Mouse (Mus musculus): ENCODE results near the gene Epb41.

Epb41 gene

DNA sequence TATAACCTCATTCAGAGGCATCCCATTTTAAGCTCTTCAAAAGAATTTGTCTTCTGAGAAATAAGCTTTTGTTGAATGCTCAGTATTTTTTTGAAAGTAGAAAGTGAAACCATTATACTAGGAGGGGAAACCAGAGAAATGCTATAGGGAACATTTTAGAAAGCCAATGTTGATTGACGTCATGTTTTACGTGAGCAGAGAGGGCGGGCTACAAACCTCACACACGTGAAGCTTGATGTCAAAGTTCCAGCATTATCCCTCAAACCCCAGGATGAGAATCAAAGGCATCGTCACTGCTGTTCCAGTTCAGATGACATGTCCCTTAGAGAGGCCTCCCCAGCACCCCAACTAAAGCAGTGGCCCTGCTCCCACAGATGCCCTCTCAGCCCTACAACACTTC, 66.9 kb downstream of the Epb41 start:
- DNase-seq (ENCODE audit: low read depth, low spot score) = peak; percentile 86

DNA sequence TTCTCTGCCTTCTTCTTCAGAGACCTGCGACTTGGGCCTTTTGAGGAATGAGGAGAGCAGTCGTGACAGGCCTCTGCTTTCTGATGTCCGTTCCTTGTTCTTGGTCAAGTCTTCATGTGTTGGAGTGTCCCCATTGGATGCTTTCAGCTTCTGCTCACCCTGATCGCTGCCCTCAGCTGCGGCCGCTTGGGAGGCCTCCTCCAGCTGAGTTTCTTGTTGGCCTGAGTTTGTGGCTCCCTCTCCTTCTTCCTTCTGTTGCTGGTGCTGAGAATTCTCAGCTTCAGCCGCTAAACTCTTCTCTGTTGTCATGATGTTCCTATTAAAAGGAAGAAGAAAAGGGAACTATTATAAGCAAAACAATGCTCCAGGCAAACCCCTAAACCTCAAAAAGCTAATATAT, 68.0 kb downstream of the Epb41 start:
- DNase-seq (ENCODE audit: low read depth, low spot score) = no peak

DNA sequence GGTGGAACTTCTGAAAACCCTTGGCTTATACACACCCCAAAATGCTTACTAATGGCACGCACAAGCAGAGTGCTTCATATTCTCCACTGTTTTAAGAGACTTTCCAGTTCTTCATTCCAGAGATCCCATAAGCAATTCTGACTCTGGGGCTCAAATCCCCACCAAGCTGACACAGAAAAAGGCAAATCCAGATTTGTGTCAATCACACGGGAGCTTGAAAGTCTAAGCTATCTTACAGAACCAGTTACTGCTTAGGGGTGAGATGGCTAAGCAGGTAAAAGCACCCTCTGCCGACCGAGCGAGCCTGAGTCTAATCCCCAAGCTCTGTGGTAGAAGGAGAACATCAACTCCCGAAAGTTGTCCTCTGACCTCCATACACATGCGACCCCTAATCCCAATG, 76.5 kb downstream of the Epb41 start:
- DNase-seq (ENCODE audit: low read depth, low spot score) = no peak

DNA sequence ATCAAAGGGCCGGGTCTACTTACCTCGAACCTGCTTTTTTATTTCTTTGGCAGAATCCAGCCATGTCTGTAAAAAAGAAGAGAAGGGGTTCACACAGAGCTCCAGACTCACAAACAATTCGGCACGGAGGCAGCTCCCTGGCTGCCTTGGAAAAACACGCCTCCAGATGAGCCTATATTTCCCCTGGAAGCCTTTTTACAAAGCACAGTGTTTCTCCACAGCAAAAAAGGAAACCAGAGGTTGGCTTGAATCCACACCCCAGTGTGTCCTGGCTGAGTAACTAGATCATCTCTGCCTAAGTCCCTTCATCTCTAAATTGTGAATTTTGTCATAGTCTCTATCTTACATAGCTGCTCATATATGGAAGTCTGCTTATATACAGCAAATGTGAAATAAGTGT, 77.6 kb downstream of the Epb41 start:
- DNase-seq (ENCODE audit: low read depth, low spot score) = no peak

DNA sequence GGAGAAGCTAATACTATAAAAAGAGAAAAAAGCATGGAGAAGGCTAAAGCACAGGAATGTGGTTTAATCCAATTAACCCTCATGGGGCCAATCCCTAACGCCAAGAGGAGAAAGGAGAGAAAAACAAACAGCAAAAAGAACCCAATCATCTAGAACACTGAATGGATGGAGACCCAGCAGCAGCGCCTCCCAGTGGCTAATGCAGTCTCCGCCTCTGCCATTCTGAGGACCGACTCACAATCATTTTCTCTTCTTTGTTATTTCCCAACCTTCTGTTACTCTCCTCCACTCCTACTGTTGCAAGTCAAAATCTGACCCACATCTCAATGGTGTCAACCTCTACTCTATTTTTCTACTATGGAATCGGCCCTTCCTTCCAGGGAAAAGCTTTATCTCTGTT, 78.1 kb downstream of the Epb41 start:
- no peak for DNase-seq (ENCODE audit: low read depth, low spot score)

DNA sequence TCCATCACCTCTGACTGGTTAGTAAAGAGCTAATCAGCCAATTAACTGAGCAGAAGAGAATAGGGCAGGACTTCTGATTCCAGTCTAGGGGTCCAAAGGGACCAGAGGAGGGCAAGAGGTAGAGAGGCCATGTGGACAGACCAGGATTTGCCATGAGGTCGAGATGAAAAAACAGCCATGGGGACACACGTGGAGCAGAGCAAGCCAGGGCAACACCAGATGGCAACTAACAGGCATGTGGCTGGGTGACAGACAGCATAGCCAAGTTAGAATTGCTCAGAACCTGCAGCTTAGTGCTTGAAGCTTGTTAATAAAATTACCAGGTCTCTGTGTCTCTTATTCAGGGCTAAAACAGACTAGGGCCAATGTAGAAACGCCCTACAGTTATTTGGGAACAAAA, 81.3 kb downstream of the Epb41 start:
- no peak for DNase-seq (ENCODE audit: low read depth, low spot score)

DNA sequence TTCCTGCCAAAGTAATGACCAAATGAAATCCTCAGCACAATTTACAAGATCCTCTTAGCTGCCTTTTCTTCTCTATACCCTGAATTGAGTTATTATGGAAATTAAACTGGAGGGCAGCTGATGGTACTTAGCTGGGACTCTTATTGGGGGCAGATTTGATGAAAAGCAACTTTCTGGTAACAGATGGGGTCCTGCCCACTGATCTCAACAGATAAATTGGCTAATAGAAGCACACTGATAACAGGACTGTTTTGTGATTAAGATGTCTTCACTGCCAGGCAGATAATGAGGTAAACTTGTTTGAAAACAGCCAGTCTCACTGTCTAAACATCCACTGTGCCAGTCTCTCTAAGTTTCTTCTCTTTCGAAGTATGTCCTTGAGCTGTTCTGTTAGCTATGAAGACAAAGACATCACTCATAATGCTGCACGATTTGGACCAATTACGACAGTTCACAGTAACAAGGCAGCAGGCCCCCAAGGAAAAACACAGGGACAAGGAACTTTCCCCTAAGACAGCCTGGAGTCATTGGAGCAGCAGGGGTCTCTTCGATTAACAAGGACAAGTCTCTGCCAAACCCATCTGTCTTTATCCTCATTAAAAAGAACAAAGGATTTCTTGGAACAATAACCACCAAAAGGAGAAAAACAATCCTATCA, 92.1 kb downstream of the Epb41 start:
- no peak for DNase-seq (ENCODE audit: low read depth, low spot score)

DNA sequence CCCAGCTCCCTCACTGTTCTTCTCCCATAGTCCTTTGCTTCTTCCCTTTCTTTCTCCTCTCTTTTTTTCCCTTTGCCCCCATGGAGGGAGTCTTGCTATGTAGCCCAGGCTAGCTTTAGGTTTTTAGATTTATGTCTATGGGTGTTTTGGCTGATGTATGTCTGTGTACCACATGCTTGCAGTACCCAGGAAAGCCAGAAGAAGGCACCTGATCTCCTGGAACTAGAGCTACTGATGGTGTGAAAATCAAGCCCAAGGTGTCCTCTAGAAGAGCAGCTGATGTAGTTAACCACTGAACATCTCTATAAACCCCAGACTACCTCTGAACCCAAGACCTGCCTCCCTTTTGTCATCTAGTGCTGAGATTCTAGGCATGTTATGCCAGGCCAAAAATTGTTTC, 93.4 kb downstream of the Epb41 start:
- peak; percentile 19 for DNase-seq (ENCODE audit: low read depth, low spot score)

DNA sequence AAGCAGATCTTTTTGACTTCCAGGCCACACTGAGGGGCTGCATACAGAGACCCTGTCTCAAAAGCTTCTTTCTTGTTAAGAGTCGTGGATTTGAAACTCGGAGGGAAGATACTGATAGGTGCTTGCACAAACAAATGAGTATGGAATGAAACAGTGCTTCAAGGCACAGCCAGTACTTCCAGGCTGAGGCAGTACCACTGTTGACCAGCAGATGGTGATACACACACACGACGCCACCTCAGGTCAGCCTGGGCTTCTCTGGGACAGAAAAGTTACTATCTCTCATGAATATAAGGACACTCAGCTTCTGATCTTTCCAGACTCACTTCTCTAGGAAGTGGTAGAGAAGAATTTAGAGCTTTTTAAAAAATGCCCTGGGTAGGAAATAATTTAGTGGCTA, 97.9 kb downstream of the Epb41 start:
- DNase-seq (ENCODE audit: low read depth, low spot score) = peak; percentile 77

DNA sequence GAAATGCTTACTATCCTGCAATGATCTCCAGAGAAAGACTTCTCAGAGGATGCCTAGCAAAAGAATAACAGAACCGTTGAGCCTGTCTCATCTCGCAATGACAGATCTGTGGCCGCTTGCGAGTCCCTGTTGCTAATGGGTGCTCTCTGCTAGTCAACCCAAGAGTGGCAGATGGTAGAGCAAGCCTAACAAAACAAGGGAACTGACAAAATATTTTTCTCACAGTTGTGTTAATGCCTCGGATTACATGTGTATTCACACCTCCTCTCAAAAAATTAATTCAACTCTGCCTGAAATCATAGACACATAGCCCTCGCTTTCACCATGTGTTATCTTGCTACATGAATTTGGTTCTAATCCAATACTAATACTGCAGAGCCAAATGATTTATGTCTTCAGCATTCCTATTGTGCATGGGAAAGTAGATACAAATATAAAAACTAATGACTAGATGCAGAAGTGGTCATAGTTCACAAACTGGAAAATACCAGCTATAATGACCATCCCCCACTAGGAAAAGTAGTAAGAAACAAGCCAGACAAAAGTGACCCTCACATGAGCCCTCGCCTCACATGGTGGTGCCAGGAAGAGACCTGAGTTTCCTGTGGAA, 104.8 kb downstream of the Epb41 start:
- DNase-seq (ENCODE audit: low read depth, low spot score) = no peak

DNA sequence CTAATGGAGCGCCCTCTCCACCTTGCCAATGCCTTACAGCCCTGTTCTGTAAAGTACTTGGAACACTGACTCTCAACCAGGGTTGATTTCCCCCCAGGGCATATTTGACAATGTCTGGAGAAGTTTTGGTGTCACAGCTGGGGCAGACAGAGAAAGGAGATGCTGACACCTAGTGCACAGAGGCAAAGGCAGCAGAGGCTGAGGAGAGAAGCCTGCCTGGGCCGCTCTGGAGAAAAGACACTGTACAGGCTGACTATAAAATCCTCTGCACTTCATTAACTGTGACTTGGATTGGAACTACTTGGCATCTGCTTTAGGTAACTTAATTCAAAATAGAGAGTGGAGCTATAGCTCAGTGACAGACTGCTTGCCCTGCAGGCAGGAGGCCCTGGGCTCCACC, 106.2 kb downstream of the Epb41 start:
- no peak for DNase-seq (ENCODE audit: low read depth, low spot score)

DNA sequence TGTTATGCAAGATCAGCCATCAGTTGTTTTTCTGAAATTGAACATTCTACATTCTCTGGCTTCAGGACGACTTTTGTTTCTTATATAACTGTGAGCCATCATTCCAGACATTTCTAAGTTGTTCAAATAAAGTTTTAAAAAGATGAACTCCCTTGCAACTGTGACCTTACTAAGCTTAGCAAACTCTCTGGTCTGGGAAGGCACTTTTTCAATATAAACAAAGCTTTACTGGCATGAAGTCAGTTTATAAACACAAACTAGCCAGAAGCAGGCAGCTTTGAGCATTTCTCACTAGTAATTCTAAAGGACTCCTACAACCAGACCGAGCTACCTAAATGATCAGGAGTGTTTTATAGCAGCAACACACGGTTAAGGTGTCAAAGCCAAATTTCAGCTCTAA, 118.0 kb downstream of the Epb41 start:
- DNase-seq (ENCODE audit: low read depth, low spot score) = no peak

DNA sequence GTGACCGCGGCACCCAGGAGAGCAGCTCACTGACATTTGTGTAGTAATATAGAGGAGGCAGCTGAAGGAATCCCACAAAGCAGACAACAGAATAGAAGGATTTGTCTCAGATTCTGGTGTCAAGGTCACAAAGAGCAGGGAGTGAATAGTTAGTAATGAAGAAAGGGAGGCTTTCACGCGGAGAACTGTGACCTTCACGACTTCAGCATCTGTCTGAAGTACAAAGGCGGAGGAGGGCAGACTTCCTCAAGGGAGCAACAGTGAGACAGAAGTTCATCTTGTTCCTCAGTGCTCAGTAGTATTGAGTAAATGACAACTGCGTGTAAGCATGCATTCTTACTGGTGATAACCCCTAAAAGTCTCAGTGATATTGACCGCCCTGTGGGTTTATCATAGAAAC, 124.5 kb downstream of the Epb41 start:
- no peak for DNase-seq (ENCODE audit: low read depth, low spot score)

DNA sequence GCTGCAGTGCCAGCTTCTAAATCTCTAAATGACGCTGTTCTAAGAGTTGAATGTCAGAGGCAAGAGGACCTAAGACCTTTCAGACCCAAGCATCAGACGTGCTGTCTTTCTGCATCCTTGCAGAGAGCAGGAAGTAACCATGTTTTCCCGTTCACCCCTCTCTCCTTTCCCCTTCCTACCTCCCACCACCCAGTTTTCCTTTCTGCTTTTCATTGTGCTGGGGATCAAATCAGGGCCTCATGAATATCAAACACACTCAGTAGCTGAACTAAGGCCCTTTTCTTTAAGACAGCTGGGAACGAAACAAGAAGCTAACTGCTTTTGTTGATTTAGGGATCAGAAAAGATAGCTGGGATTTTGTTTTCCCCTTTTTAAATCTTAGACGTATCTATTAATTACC, 125.2 kb downstream of the Epb41 start:
- DNase-seq (ENCODE audit: low read depth, low spot score) = no peak

DNA sequence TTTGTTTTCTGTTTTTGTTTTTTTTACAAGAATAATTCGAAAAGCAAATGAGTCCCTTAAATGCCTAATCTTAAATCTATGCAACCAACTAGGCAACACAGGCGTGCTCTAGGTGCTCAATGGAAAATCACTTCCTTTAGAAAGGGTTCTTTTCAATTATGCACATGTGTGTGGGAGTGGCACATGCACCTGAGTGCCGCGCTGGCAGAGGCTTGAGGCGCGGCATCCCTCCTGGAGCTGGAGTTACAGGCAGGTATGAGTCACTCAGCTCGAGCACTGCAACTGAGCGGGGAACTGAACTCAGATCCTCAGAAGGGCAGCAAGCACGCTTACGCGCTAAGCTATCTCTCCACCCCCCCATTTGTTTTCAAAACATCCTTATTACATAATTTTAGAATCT, 127.3 kb downstream of the Epb41 start:
- no peak for DNase-seq (ENCODE audit: low read depth, low spot score)

DNA sequence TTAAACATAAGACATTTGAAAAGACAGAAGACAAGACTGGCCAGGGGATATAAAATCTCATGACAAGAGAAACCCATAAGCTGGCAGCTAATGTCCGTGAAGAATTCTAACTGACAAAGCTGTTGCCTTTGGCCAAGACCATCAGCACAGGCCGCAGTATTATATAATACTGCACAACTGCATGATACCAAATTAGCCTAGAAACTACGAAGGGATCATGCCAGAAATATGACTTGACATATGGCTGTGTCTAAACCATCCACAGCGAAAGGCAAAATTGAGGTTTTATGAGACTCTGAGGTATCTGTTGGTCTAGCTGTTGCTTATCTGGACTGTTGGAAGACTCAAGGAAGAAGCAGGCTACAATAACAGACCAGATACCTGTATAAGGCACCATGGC, 134.3 kb downstream of the Epb41 start:
- DNase-seq (ENCODE audit: low read depth, low spot score) = no peak

DNA sequence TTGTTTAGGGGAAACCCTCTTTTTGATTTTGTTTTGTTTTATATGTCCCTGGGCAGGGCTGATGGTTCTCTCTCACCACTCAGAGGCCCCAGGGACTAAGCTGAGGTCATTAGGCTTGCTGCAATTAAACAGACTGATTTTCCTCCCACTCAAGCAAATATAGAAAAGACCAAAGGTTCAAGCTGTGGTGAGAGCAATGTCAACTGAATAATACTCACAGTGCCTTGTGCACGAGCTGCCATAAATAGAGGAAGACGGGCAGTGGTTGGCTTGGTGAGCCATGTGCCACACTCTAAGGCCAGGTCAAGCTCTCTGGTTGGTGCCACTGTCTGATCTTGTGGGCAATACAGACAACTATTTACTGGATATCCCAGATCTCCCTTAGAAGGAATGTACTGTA, 135.7 kb downstream of the Epb41 start:
- no peak for DNase-seq (ENCODE audit: low read depth, low spot score)

DNA sequence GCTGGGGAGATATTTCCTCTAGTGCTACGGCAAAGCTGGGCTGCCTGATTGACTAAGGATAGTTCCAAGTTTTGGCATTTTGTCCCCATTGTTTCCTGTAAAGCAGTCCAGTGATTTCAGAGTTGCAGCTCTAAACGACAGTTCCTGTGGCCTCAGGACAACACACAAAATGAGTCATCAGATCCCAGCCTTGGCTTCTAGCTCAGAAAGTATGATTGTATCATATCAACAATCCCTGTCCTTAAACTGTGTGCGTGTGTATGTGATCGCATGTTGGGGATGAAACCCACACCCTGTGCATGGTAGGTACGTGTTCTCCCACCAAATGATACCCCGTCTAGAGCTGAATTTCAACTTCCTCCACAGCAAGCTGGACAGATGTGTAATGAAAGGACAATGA, 146.0 kb downstream of the Epb41 start:
- DNase-seq (ENCODE audit: low read depth, low spot score) = no peak

DNA sequence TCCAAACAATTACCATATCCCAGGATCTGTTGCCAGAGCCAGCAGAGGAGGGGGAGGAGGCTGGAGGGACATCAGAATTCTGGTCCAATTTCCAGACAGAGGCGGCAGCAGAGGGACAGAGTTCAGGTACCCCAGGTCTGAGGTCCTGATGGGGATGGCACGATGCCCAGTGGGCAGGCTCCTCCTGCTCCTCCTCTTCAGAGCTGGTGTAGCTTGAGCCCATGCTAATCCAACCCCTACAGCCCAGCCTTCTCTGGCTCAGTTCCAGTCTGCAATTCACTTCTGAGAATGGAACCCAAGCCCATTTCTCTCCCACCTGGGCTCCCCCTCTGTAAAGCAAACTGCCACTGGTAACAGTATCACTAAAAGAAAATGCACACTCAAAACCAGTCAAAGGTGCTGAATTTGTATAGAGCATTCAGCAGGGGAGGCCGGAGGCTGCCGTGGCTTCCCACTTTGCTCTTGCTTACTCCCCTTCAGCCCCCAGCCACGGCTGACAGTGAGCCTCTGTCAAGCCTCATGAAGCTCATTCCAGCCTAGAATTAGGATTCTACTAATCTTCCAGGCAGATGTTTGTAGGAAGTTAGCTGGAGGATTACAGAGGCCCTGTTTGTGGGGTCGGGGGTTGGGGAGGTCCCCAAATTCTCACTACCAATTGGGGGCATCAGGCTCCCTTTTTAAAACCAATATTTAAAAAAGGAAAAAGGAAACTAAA, 150.9 kb downstream of the Epb41 start:
- no peak for DNase-seq (ENCODE audit: low read depth, low spot score)

DNA sequence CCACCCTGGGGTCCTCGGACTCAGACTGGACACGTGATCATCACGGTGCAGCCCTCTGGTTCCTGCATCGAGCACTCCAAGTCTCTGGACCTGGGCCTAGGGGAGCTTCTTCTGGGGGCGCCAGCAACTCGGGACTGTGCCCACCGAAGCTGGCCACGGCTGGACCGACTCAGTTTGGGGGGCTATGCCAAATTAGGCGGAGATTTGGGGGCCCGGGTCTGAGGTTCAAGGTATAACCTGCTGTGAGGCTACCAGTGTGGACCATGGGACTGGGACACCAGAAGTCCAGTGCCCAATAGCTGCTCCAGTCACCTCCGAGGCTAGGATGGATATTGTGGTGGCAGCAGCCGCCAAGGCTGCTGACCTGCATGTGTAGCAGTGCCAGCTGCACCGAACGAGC, 152.7 kb downstream of the Epb41 start:
- no peak for DNase-seq (ENCODE audit: low read depth, low spot score)

DNA sequence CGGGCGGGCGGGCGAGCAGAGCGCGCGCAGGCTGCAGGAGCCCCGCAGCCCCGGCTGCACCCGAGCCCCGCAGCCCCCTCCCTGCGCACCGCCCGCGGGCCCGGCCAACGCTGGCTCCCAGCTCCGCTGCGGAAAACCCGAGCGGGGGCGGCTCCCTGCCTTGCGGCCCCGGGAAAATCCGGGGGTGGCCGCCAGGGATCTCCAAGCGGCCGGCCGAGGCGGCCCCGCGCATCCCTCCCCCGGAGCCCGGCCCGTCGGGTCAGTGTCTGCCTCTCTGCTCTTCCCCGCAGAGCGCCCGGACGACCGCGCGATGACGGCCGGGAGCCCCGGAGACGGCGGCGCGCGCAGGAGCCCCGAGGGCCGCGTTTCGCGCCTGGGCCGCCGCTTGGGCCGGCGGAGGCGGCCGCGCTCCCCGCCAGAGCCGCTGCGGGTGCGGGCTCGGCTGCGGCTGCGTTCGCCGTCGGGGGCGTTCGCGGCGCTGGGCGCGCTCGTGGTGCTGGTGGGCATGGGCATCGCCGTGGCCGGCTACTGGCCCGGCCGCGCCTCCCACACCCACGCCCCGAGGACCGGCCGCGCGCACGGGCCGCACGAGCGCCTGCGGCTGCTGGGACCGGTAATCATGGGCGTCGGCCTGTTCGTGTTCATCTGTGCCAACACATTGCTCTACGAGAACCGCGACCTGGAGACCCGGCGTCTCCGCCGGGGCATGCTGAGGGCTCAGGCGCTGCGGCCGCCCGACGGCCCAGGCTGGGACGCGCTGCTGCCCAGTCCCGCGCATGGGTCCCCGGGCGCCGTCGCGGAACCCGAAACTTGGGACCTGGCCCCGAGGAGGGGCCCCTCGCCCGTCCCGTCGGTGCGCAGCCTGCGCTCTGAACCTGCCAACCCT, 153.4 kb downstream of the Epb41 start, which contains the start of gene Tmem200b:
Gene Tmem200b, plus strand, starts transcription at position 311 of the 886 bp plus-strand sequence.
- DNase-seq (ENCODE audit: low read depth, low spot score) = peak; percentile 20

Measured in CD4-positive helper T cell, adult 2 months (primary cell).